Mouse (Mus musculus) lung, postnatal 0 days (tissue): ENCODE measurements around the gene Dock3. TPM values are rescaled to one million over a fixed set of nuclear protein-coding genes. Genes with fewer than 3 reads are reported as not detected.
A peak's percentile ranks its signal among the peaks of the same experiment; 100 is the strongest.

Source experiments
- ATAC-seq: fragments of 200-750 bp; cut with Nextera tagmentation; 2 replicates; pipeline ENCODE4 v1.8.0; 2017; ENCODE audit warnings: moderate library complexity
- DNase-seq: peaks from one replicate; pipeline ENCODE4 v3.0.0-alpha.2; 2016; ENCODE audit warnings: low spot score
- H3K27ac ChIP-seq: fragments of 300-500 bp; sonication (generic); 2 replicates; pipeline ENCODE4 v1.5.1; 2014; ENCODE audit warnings: antibody characterized with exemption, mild to moderate bottlenecking, low read length, mixed read lengths
- H3K27me3 ChIP-seq: fragments of 300-500 bp; sonication (generic); replicated peaks from 2 replicates; pipeline ENCODE4 v1.6.1; 2014; ENCODE audit warnings: low read length, mixed read lengths; ENCODE audit not compliant: insufficient read depth
- H3K36me3 ChIP-seq: fragments of 300-500 bp; sonication (generic); 2 replicates; pipeline ENCODE4 v1.6.1; 2014; ENCODE audit warnings: low read length, mixed read lengths; ENCODE audit not compliant: insufficient read depth
- H3K4me1 ChIP-seq: fragments of 300-500 bp; sonication (generic); 2 replicates; pipeline ENCODE4 v1.6.1; 2014; ENCODE audit warnings: antibody characterized with exemption, low read depth, low read length, mixed read lengths; ENCODE audit not compliant: insufficient read depth
- H3K4me2 ChIP-seq: fragments of 300-500 bp; sonication (generic); replicated peaks from 2 replicates; pipeline ENCODE4 v1.6.1; 2014; ENCODE audit warnings: low read depth, mild to moderate bottlenecking, low read length, moderate library complexity, mixed read lengths
- H3K4me3 ChIP-seq: fragments of 300-500 bp; sonication (generic); 2 replicates; pipeline ENCODE4 v1.5.1; 2014; ENCODE audit warnings: low read depth, low read length
- H3K9ac ChIP-seq: fragments of 300-500 bp; sonication (generic); replicated peaks from 2 replicates; pipeline ENCODE4 v1.6.1; 2014; ENCODE audit warnings: low read depth, mild to moderate bottlenecking
- H3K9me3 ChIP-seq: fragments of 300-500 bp; sonication (generic); 2 replicates; pipeline ENCODE4 v1.6.1; 2016; ENCODE audit warnings: low read length, mixed read lengths
- CTCF ChIP-seq: IDR thresholded peaks from 2 replicates; pipeline ENCODE4 v1.5.1; 2016; ENCODE audit warnings: antibody characterized with exemption, mild to moderate bottlenecking
- EP300 ChIP-seq: IDR thresholded peaks from 2 replicates; pipeline ENCODE4 v1.6.1; 2016; ENCODE audit warnings: antibody characterized with exemption, mild to moderate bottlenecking, control low read depth
- WGBS: fragments of 180-500 bp; shearing (Covaris S2); extraction: QIAGEN DNeasy Blood & Tissue Kit; methylation state at CpG from one replicate; pipeline ENCODE4 v1.1.7; 2014; 5-methylcytosine and 5-hydroxymethylcytosine counted together
- polyA plus RNA-seq: library from polyadenylated mRNA; unstranded; fragments of >200 nt; fragmentation: Nextera tagmentation; extraction: Ambion mirVana; gene quantifications from 2 replicates; pipeline ENCODE4 v1.2.1, GENCODE M21; 2015

The Dock3 gene
- polyA plus RNA-seq, 1 experiment from 2014 or later = 0.08 TPM

DNA sequence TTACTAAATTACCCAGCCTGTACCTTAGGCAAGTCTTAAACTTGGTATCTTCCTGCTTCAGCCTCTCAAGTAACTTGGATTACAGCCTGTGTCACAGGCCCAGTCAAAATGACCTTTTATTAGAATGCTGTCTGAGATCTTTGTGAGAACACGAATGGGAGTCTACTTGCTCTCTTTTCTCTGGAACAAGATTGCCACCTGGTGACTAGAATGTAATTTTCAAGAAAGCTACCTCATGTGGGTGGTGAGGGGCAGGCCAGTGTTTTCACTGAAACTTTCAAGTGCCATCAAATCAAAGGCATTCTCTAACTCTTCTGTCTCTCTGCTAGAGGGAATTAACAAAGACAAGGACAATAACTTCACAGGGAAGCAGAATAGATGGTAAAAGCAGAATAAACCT, 317.9 kb downstream of the Dock3 start:
- TF ChIP-seq EP300 = no peak
- TF ChIP-seq CTCF = peak; percentile 59
- no peak overlapping the region for H3K27ac ChIP-seq
- no peak for ATAC-seq
- H3K4me3 ChIP-seq = no peak overlapping the region
- no peak overlapping the region for H3K9ac ChIP-seq
- H3K36me3 ChIP-seq = no peaks in the 10 kb centered on the region
- no peaks in the 10 kb centered on the region for H3K9me3 ChIP-seq
- no peak overlapping the region for H3K4me2 ChIP-seq
- H3K27me3 ChIP-seq = no peaks in the 10 kb centered on the region
- WGBS = 5% methylated on average over 1 of the region's 1 CpGs
- peak; percentile 46 for DNase-seq
- H3K4me1 ChIP-seq = peaks cover 3% of the 10 kb centered on the region

DNA sequence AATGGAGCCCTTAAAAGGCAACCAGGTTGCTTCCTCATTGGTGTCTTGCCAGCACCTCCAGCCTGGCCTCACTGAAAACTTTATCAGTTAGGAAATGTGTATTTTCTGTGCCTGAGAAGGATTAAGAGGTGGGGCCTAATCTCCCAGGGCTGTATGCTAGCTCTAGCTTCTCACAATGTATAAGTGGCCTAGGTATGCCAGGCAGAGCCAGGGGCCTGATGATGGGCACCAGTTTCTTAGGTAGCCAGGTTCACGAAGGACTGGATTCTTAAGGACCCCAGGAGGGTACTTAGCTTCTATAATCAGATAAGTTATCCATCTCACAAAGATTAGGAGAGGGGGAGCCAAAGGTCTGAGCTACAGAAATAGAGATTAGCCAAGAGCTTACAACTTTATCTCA, 320.1 kb downstream of the Dock3 start:
- Histone ChIP-seq H3K4me1 (peaks cover 3% of the 10 kb centered on the region), H3K4me3 (no peak overlapping the region), H3K27ac (no peak overlapping the region), H3K4me2 (no peak overlapping the region), H3K9me3 (no peaks in the 10 kb centered on the region), H3K27me3 (no peaks in the 10 kb centered on the region), H3K36me3 (no peaks in the 10 kb centered on the region), H3K9ac (no peak overlapping the region)
- TF ChIP-seq EP300 = no peak
- no peak for TF ChIP-seq CTCF
- peak; percentile 49 for DNase-seq
- ATAC-seq = peak; percentile 67
- WGBS = 45% methylated on average over 1 of the region's 1 CpGs

DNA sequence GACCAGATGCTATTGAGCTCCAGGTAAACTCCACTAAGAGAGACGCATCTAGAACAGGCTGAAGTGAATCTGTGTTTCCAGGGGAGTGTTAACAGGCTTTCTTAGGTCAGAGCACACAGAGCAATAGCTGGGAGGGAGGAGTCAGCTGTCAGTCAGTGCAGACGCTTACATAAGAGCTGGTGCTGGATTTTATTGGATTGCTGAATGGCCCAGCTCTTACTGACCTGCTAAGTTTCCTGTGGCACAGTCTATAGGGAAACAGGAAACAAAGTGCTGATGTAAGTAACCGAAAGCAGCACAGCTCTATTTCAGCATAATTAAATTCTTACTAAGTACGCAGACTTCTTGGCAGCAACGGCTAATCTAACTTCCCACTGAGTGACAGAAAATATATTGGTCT, 323.0 kb downstream of the Dock3 start:
- H3K27me3 ChIP-seq = no peaks in the 10 kb centered on the region
- no peak overlapping the region for H3K4me3 ChIP-seq
- no peak overlapping the region for H3K4me2 ChIP-seq
- WGBS = 13% methylated on average over 5 of the region's 5 CpGs
- no peaks in the 10 kb centered on the region for H3K9me3 ChIP-seq
- no peak overlapping the region for H3K9ac ChIP-seq
- H3K27ac ChIP-seq = no peak overlapping the region
- H3K36me3 ChIP-seq = no peaks in the 10 kb centered on the region
- ATAC-seq = peak; percentile 78
- H3K4me1 ChIP-seq = peaks cover 3% of the 10 kb centered on the region
- peak; percentile 76 for DNase-seq
- no peak for TF ChIP-seq EP300
- no peak for TF ChIP-seq CTCF

DNA sequence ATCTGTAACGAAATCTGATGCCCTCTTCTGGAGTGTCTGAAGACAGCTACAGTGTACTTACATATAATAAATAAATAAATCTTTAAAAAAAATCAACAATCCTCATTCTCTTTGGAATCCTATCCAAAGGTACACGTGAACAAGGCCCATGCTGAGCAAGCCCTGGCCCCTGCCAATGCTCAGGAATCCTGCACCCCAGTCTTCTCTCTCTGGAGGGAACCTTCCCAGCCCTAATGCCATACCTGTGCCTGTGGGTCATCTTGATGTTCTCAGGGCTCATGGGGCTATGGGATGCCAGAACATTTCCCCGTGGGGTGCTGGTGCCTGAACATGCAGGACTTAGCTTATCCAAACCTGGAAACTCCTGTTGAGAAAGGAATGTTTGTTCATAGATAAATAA, 323.5 kb downstream of the Dock3 start:
- peaks cover 3% of the 10 kb centered on the region for H3K4me1 ChIP-seq
- 66% methylated on average over 3 of the region's 3 CpGs for WGBS
- H3K36me3 ChIP-seq = no peaks in the 10 kb centered on the region
- H3K27me3 ChIP-seq = no peaks in the 10 kb centered on the region
- no peaks in the 10 kb centered on the region for H3K9me3 ChIP-seq
- no peak overlapping the region for H3K4me3 ChIP-seq
- H3K27ac ChIP-seq = no peak overlapping the region
- no peak overlapping the region for H3K9ac ChIP-seq
- TF ChIP-seq CTCF (no peak), EP300 (no peak)
- ATAC-seq = no peak
- no peak for DNase-seq
- no peak overlapping the region for H3K4me2 ChIP-seq

DNA sequence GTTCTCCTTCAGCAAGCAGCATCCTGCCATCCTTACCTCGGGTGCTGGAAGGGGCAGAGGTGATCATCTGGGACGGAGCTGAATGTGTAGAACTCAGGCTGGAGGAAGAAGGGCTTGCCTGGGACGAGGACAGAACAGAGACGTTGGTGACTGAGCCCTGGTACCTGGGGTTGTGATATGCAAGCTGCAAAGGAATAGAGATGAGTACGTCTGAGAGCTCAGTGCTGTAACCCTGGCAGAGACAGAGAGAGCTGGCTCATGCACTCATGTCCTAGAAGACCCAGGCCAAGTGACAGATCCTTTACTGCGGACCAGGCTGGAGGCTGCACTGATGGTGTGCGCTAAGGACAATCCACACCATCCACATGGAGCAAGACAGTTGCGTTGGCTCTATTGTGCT, 325.1 kb downstream of the Dock3 start:
- Histone ChIP-seq H3K4me2 (no peak overlapping the region), H3K9ac (no peak overlapping the region), H3K9me3 (no peaks in the 10 kb centered on the region), H3K27ac (no peak overlapping the region), H3K4me1 (peaks cover 3% of the 10 kb centered on the region), H3K36me3 (no peaks in the 10 kb centered on the region), H3K4me3 (no peak overlapping the region), H3K27me3 (no peaks in the 10 kb centered on the region)
- 88% methylated on average over 8 of the region's 8 CpGs for WGBS
- ATAC-seq (no peak), DNase-seq (no peak)
- TF ChIP-seq EP300 (no peak), CTCF (no peak)

DNA sequence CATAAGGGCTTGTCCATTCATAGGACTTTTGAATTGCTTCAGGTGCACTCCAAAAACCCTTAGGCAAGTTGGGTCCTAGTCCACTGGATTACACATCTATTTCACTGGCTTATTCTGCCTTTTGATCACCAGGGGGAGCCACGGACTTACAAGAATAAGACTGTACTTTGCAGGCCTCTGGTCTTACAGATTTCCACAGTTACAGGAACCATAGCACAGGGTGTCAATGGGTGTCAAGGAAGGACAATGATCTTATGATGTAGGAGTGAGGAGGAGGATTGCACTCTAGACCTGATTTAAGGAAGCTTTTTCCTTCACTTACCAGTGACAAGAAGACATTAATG, 327.9 kb downstream of the Dock3 start:
- no peak overlapping the region for H3K9ac ChIP-seq
- DNase-seq (peak; percentile 85), ATAC-seq (peak; percentile 56)
- WGBS = 11% methylated on average over 1 of the region's 1 CpGs
- H3K27ac ChIP-seq = no peak overlapping the region
- H3K36me3 ChIP-seq = no peaks in the 10 kb centered on the region
- H3K9me3 ChIP-seq = no peaks in the 10 kb centered on the region
- no peaks in the 10 kb centered on the region; the same call in 1 of the 2 replicates for H3K4me1 ChIP-seq
- no peak for TF ChIP-seq EP300
- TF ChIP-seq CTCF = peak; percentile 84
- H3K4me3 ChIP-seq = no peak overlapping the region
- H3K4me2 ChIP-seq = no peak overlapping the region
- no peaks in the 10 kb centered on the region for H3K27me3 ChIP-seq

DNA sequence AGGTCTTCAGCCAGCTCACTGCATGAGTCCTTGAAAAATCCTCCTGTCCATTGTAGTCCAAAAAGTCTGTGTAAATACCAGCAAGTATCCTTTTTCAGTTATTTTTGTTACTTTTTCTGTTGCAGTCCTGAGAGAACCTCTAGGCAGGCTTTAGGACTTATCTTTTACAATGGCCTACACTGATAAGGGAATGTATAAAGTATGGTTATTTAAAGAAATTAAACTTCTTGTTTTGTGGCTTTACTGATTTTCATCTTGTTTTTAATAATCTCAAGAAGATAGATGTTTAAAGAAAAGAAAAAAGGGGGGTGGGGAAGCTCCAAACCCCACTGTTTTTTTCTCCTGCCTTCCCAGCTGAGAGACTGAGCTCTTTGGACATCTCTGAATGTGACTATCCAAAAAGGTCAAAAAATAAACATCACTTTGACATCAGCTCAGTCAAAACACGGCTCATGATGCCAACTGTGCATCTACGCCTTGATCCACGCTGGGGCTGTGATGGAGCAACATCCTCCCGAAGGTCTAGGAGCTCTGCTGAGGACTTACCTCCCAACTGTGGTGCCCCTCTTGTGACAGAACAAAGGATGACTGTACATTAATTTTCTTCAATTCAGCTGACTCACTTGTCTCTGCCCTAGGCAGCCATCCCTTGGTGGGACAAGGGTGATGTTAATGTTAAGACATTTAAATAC, 328.5 kb downstream of the Dock3 start:
- Histone ChIP-seq H3K4me1 (no peaks in the 10 kb centered on the region), H3K9ac (no peak overlapping the region), H3K27ac (no peak overlapping the region), H3K9me3 (no peaks in the 10 kb centered on the region), H3K4me2 (no peak overlapping the region), H3K4me3 (no peak overlapping the region), H3K36me3 (no peaks in the 10 kb centered on the region), H3K27me3 (no peaks in the 10 kb centered on the region)
- TF ChIP-seq CTCF (no peak), EP300 (no peak)
- ATAC-seq (no peak), DNase-seq (no peak)
- WGBS = 55% methylated on average over 4 of the region's 4 CpGs
